Mouse (Mus musculus) embryo, embryonic 9.5 days (tissue): ENCODE results near the gene Pmepa1.

Source experiments
- DNase-seq: peaks from one replicate; pipeline ENCODE4 v3.0.0-alpha.2; 2017; ENCODE audit errors: extremely low spot score

The Pmepa1 gene

GRCm38 (mm10) chr2:173253761-173254662 lies 22.3 kb downstream of the Pmepa1 start:
- no peak for DNase-seq

- DNase-seq: no peak
These were observed 24.7 kb downstream of the Pmepa1 start for GRCm38 (mm10) chr2:173251675-173252074.

GRCm38 (mm10) chr2:173251133-173251532 lies 25.2 kb downstream of the Pmepa1 start:
- no peak for DNase-seq

- DNase-seq: no peak
These were observed 25.9 kb downstream of the Pmepa1 start for GRCm38 (mm10) chr2:173250411-173250810.

GRCm38 (mm10) chr2:173249965-173250364 lies 26.4 kb downstream of the Pmepa1 start:
- no peak for DNase-seq

- DNase-seq: no peak
These were observed 26.9 kb downstream of the Pmepa1 start for GRCm38 (mm10) chr2:173249386-173249785.

GRCm38 (mm10) chr2:173248822-173249221 lies 27.5 kb downstream of the Pmepa1 start:
- no peak for DNase-seq

- DNase-seq: no peak
These were observed 28.4 kb downstream of the Pmepa1 start for GRCm38 (mm10) chr2:173247911-173248310.

GRCm38 (mm10) chr2:173247197-173247596 lies 29.1 kb downstream of the Pmepa1 start:
- no peak for DNase-seq

- DNase-seq: no peak
These were observed 29.6 kb downstream of the Pmepa1 start for GRCm38 (mm10) chr2:173246688-173247087.

- no peak for DNase-seq
These were observed 31.1 kb downstream of the Pmepa1 start for GRCm38 (mm10) chr2:173245258-173245657.

GRCm38 (mm10) chr2:173244108-173244507 lies 32.2 kb downstream of the Pmepa1 start:
- no peak for DNase-seq

- no peak for DNase-seq
These were observed 32.7 kb downstream of the Pmepa1 start for GRCm38 (mm10) chr2:173243616-173244015.

- peak; percentile 57 for DNase-seq
These were observed 33.5 kb downstream of the Pmepa1 start for GRCm38 (mm10) chr2:173242874-173243273.

GRCm38 (mm10) chr2:173240738-173241137 lies 35.6 kb downstream of the Pmepa1 start:
- DNase-seq: no peak

GRCm38 (mm10) chr2:173238522-173238921 lies 37.8 kb downstream of the Pmepa1 start:
- DNase-seq: no peak

- DNase-seq: no peak
These were observed 40.6 kb downstream of the Pmepa1 start for GRCm38 (mm10) chr2:173235435-173236332.

- no peak for DNase-seq
These were observed 43.6 kb downstream of the Pmepa1 start for GRCm38 (mm10) chr2:173232766-173233099.

- DNase-seq: no peak
These were observed 44.1 kb downstream of the Pmepa1 start for GRCm38 (mm10) chr2:173232065-173232765.

GRCm38 (mm10) chr2:173229578-173230224 lies 46.6 kb downstream of the Pmepa1 start:
- DNase-seq: peak; percentile 94

- no peak for DNase-seq
These were observed 47.8 kb downstream of the Pmepa1 start for GRCm38 (mm10) chr2:173228567-173228966.
